In genomic region chr16:51933965-51934364, GRCm38 (mm10) we compare ENCODE assay signal across 17 mouse cellular contexts.
"Had no signal": no experiment of that assay in that cellular context is flagged by ENCODE, and none has a peak within 500 bp of the region (broad histone marks: within the 10 kb centered on the region; RNA-seq: fewer than 3 reads in every experiment).

No protein-coding gene starts in this region.

- DNase-seq: kidney, adult 11 months; kidney, adult 9 months; kidney, postnatal 14 days; kidney, postnatal 4 days; liver; liver, embryonic 13.5 days; lung, embryonic 14.5 days; right cerebral cortex, adult 18-20 months; right cerebral cortex, postnatal 14 days; spleen, adult 18-20 months; thymus, postnatal 25 days had no signal

- H3K4me1 ChIP-seq: limb, embryonic 10.5 days; liver, embryonic 13.5 days; midbrain, embryonic 12.5 days; midbrain, embryonic 15.5 days; stomach, embryonic 15.5 days had no signal

- H3K4me3 ChIP-seq: limb, embryonic 10.5 days; limb, embryonic 13.5 days; liver, embryonic 13.5 days; midbrain, embryonic 12.5 days; midbrain, embryonic 15.5 days; stomach, embryonic 15.5 days had no signal

- ATAC-seq: lung, postnatal 0 days; midbrain, embryonic 15.5 days had no signal

- H3K36me3 ChIP-seq: limb, embryonic 10.5 days; limb, embryonic 13.5 days; liver, embryonic 13.5 days; midbrain, embryonic 12.5 days; midbrain, embryonic 15.5 days; stomach, embryonic 15.5 days had no signal

- H3K27me3 ChIP-seq: limb, embryonic 13.5 days; liver, embryonic 13.5 days; midbrain, embryonic 12.5 days; midbrain, embryonic 15.5 days; stomach, embryonic 15.5 days had no signal

- H3K27ac ChIP-seq: limb, embryonic 10.5 days; limb, embryonic 13.5 days; liver, embryonic 13.5 days; midbrain, embryonic 12.5 days; midbrain, embryonic 15.5 days; stomach, embryonic 15.5 days had no signal

- H3K9me3 ChIP-seq: limb, embryonic 10.5 days; limb, embryonic 13.5 days; liver, embryonic 13.5 days; midbrain, embryonic 12.5 days; midbrain, embryonic 15.5 days; stomach, embryonic 15.5 days had no signal
